Mouse (Mus musculus) kidney, postnatal 0 days (tissue): ENCODE data around the gene Gm10073. TPM values are rescaled to one million over a fixed set of nuclear protein-coding genes. Genes with fewer than 3 reads are reported as not detected.

ENCODE experiments used
- ATAC-seq: fragments of 200-750 bp; cut with Nextera tagmentation; replicated peaks from 2 replicates; pipeline ENCODE4 v1.8.0; 2017; ENCODE audit warnings: low read depth, moderate number of reproducible peaks, moderate TSS enrichment, moderate library complexity; ENCODE audit not compliant: low FRiP score
- DNase-seq: peaks from one replicate; pipeline ENCODE4 v3.0.0-alpha.2; 2016; ENCODE audit warnings: low spot score
- H3K27ac ChIP-seq: fragments of 300-500 bp; sonication (generic); 2 replicates; pipeline ENCODE4 v1.5.1; 2014; ENCODE audit warnings: mild to moderate bottlenecking
- H3K27me3 ChIP-seq: fragments of 300-500 bp; sonication (generic); 2 replicates; pipeline ENCODE4 v1.6.1; 2014; ENCODE audit warnings: low read length, mixed read lengths; ENCODE audit not compliant: insufficient read depth
- H3K36me3 ChIP-seq: fragments of 300-500 bp; sonication (generic); 2 replicates; pipeline ENCODE4 v1.6.1; 2014; ENCODE audit warnings: low read length, mixed read lengths; ENCODE audit not compliant: insufficient read depth
- H3K4me1 ChIP-seq: fragments of 300-500 bp; sonication (generic); replicated peaks from 2 replicates; pipeline ENCODE4 v1.6.1; 2014; ENCODE audit warnings: antibody characterized with exemption, low read length, mixed read lengths; ENCODE audit not compliant: insufficient read depth
- H3K4me2 ChIP-seq: fragments of 300-500 bp; sonication (generic); 2 replicates; pipeline ENCODE4 v1.6.1; 2014; ENCODE audit warnings: mild to moderate bottlenecking, low read length, moderate library complexity, mixed read lengths
- H3K4me3 ChIP-seq: fragments of 300-500 bp; sonication (generic); replicated peaks from 2 replicates; pipeline ENCODE4 v1.5.1; 2014; ENCODE audit warnings: low read depth, low read length
- H3K9ac ChIP-seq: fragments of 300-500 bp; sonication (generic); 2 replicates; pipeline ENCODE4 v1.6.1; 2014; ENCODE audit warnings: low read depth, low read length
- H3K9me3 ChIP-seq: fragments of 300-500 bp; sonication (generic); replicated peaks from 2 replicates; pipeline ENCODE4 v1.6.1; 2016; ENCODE audit warnings: low read length, inconsistent platforms, mixed read lengths
- CTCF ChIP-seq: IDR thresholded peaks from 2 replicates; pipeline ENCODE4 v1.5.1; 2016; ENCODE audit warnings: antibody characterized with exemption, low read depth, mild to moderate bottlenecking, moderate library complexity
- WGBS: fragments of 180-500 bp; shearing (Covaris S2); extraction: QIAGEN DNeasy Blood & Tissue Kit; methylation state at CpG from one replicate; pipeline ENCODE4 v1.1.7; 2014; 5-methylcytosine and 5-hydroxymethylcytosine counted together
- polyA plus RNA-seq: library from polyadenylated mRNA; unstranded; fragments of >200 nt; fragmentation: Nextera tagmentation; extraction: Ambion mirVana; gene quantifications from 2 replicates; pipeline ENCODE4 v1.2.1, GENCODE M21; 2015

The Gm10073 gene
- polyA plus RNA-seq, 1 experiment from 2014 or later = 15.1 TPM

GRCm38 (mm10) chr8:106534449-106534848, 38.8 kb downstream of the Gm10073 start:
- 42% methylated on average over 6 of the region's 6 CpGs for WGBS
- peak; percentile 88 for TF ChIP-seq CTCF
- Histone ChIP-seq H3K9me3 (no peaks in the 10 kb centered on the region), H3K4me2 (no peak overlapping the region), H3K9ac (no peak overlapping the region), H3K27me3 (no peaks in the 10 kb centered on the region), H3K4me1 (no peaks in the 10 kb centered on the region), H3K36me3 (no peaks in the 10 kb centered on the region), H3K4me3 (no peak overlapping the region), H3K27ac (no peak overlapping the region)
- DNase-seq = peak; percentile 71
- no peak for ATAC-seq

- Histone ChIP-seq H3K27ac (no peak overlapping the region), H3K4me2 (no peak overlapping the region), H3K4me3 (no peak overlapping the region), H3K36me3 (no peaks in the 10 kb centered on the region), H3K27me3 (no peaks in the 10 kb centered on the region), H3K9me3 (no peaks in the 10 kb centered on the region), H3K9ac (no peak overlapping the region), H3K4me1 (no peaks in the 10 kb centered on the region)
- ATAC-seq = no peak
- TF ChIP-seq CTCF = no peak
- no peak for DNase-seq
- WGBS = 75% methylated on average over 7 of the region's 7 CpGs
Observed at GRCm38 (mm10) chr8:106533709-106534108, 39.6 kb downstream of the Gm10073 start.

- H3K9me3 ChIP-seq = no peaks in the 10 kb centered on the region
- no peak for ATAC-seq
Observed at GRCm38 (mm10) chr8:106530566-106530965, 42.7 kb downstream of the Gm10073 start.

GRCm38 (mm10) chr8:106529885-106530482, 43.3 kb downstream of the Gm10073 start:
- no peak overlapping the region for H3K27ac ChIP-seq
- WGBS = 94% methylated on average over 10 of the region's 10 CpGs
- TF ChIP-seq CTCF = no peak
- DNase-seq (no peak), ATAC-seq (no peak)
- no peaks in the 10 kb centered on the region for H3K36me3 ChIP-seq
- H3K4me2 ChIP-seq = no peak overlapping the region
- H3K4me1 ChIP-seq = no peaks in the 10 kb centered on the region
- H3K9me3 ChIP-seq = no peaks in the 10 kb centered on the region
- H3K4me3 ChIP-seq = no peak overlapping the region
- no peak overlapping the region for H3K9ac ChIP-seq
- no peaks in the 10 kb centered on the region for H3K27me3 ChIP-seq

More at GRCm38 (mm10) chr8:106530566-106530965, 42.7 kb downstream of the Gm10073 start:
- Histone ChIP-seq H3K27me3 (no peaks in the 10 kb centered on the region), H3K36me3 (no peaks in the 10 kb centered on the region), H3K27ac (no peak overlapping the region), H3K4me1 (no peaks in the 10 kb centered on the region), H3K9ac (no peak overlapping the region), H3K4me2 (no peak overlapping the region), H3K4me3 (no peak overlapping the region)
- TF ChIP-seq CTCF = peak; percentile 63
- WGBS = 81% methylated on average over 4 of the region's 4 CpGs
- DNase-seq = no peak

- Histone ChIP-seq H3K9me3 (no peaks in the 10 kb centered on the region), H3K36me3 (no peaks in the 10 kb centered on the region), H3K27ac (no peak overlapping the region), H3K27me3 (no peaks in the 10 kb centered on the region), H3K9ac (no peak overlapping the region), H3K4me2 (no peak overlapping the region), H3K4me3 (no peak overlapping the region), H3K4me1 (no peaks in the 10 kb centered on the region)
- DNase-seq (no peak), ATAC-seq (no peak)
- WGBS = 67% methylated on average over 9 of the region's 9 CpGs
- TF ChIP-seq CTCF = no peak
Observed at GRCm38 (mm10) chr8:106528596-106529249, 44.5 kb downstream of the Gm10073 start.

GRCm38 (mm10) chr8:106527241-106528036, 45.8 kb downstream of the Gm10073 start:
- Histone ChIP-seq H3K9ac (no peak overlapping the region), H3K36me3 (no peaks in the 10 kb centered on the region), H3K27me3 (no peaks in the 10 kb centered on the region), H3K9me3 (no peaks in the 10 kb centered on the region), H3K4me2 (no peak overlapping the region), H3K4me1 (no peaks in the 10 kb centered on the region), H3K4me3 (no peak overlapping the region), H3K27ac (no peak overlapping the region)
- no peak for DNase-seq
- no peak for ATAC-seq
- TF ChIP-seq CTCF = peak; percentile 65
- WGBS = 89% methylated on average over 9 of the region's 9 CpGs
